ENCODE assay signal across 8 mouse cellular contexts in the genomic region with DNA sequence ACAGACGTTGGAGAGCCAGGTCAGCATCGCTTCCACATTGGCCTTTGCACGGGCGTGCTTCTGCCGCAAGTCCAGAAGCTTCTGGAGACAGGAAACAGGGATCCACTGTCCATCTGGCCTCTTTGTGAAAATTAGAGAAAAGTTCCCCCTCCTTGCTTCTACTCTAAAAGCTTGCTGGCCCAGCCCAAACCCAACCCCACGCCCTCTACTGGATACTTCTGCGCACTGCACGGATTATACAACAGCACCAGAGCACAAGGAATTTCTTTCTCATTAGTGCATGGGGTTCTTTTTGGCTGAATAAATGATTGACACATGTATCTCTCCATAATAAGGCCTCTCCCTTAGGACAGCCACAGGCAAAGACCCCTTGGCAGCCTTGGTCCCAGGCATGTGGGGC. TPM values are rescaled to one million over a fixed set of nuclear protein-coding genes. Genes with fewer than 3 reads are reported as not detected.
A peak's percentile ranks its signal among the peaks of the same experiment; 100 is the strongest.
DNase-seq lines count a peak whose midpoint lies in the region; ATAC-seq and TF ChIP-seq lines count a peak whose summit lies in the region.
"Had no signal": no experiment of that assay in that cellular context is flagged by ENCODE, and none has a peak within 500 bp of the region (broad histone marks: within the 10 kb centered on the region; RNA-seq: fewer than 3 reads in every experiment).

No protein-coding gene starts in this region.

- WGBS in liver, embryonic 13.5 days (ENCODE audit: insufficient replicate concordance) = 38% methylated on average over 8 of the region's 8 CpGs
- WGBS in liver, embryonic 12.5 days (ENCODE audit: insufficient replicate concordance) = 34% methylated on average over 8 of the region's 8 CpGs

- no peaks in the 10 kb centered on the region for H3K36me3 ChIP-seq in liver, embryonic 13.5 days
- no peaks in the 10 kb centered on the region for H3K36me3 ChIP-seq in liver, embryonic 12.5 days
- H3K36me3 ChIP-seq in E14TG2a.4 (ENCODE audit: insufficient read depth, low read length) = no peaks in the 10 kb centered on the region
- H3K36me3 ChIP-seq: embryonic facial prominence, embryonic 12.5 days had no signal

- no peak overlapping the region for H3K9ac ChIP-seq in liver, embryonic 13.5 days
- H3K9ac ChIP-seq in liver, embryonic 12.5 days = no peak overlapping the region
- H3K9ac ChIP-seq: embryonic facial prominence, embryonic 12.5 days had no signal

- no peak for TF ChIP-seq POLR2A in embryonic fibroblast, embryonic 13.5 days (IDR thresholded peaks at IDR 0.05; ENCODE audit: low read depth, low read length)

- no peak overlapping the region for H3K27ac ChIP-seq in liver, embryonic 13.5 days
- no peak overlapping the region for H3K27ac ChIP-seq in liver, embryonic 12.5 days
- peak overlapping the region; percentile 69; the same call in 1 of the 2 replicates for H3K27ac ChIP-seq in embryonic fibroblast, embryonic 13.5 days (ENCODE audit: insufficient read depth, low read length)
- H3K27ac ChIP-seq: embryonic facial prominence, embryonic 12.5 days had no signal

- peaks cover 23% of the 10 kb centered on the region for H3K27me3 ChIP-seq in liver, embryonic 13.5 days
- H3K27me3 ChIP-seq in liver, embryonic 12.5 days (replicated peaks) = peaks cover 19% of the 10 kb centered on the region
- peaks cover 17% of the 10 kb centered on the region for H3K27me3 ChIP-seq in E14TG2a.4 (ENCODE audit: insufficient read depth, low read length)

- H3K9me3 ChIP-seq in liver, embryonic 13.5 days (replicated peaks) = no peaks in the 10 kb centered on the region
- H3K9me3 ChIP-seq in liver, embryonic 12.5 days (replicated peaks) = no peaks in the 10 kb centered on the region
- H3K9me3 ChIP-seq in E14TG2a.4 (ENCODE audit: low read length) = no peaks in the 10 kb centered on the region
- H3K9me3 ChIP-seq: embryonic facial prominence, embryonic 12.5 days had no signal

- peak; percentile 9 for DNase-seq in liver, embryonic 13.5 days
- peak; percentile 45 for DNase-seq in adrenal gland, postnatal 10 days
- peak; percentile 16 to 41 for DNase-seq in layer of hippocampus, postnatal 14 days (ENCODE audit: low spot score in 2 of 2)
- DNase-seq in retina, postnatal 1 day = peak; percentile 41

- no peak overlapping the region for H3K4me2 ChIP-seq in liver, embryonic 13.5 days
- no peak overlapping the region for H3K4me2 ChIP-seq in liver, embryonic 12.5 days
- H3K4me2 ChIP-seq: embryonic facial prominence, embryonic 12.5 days had no signal

- no peak for ATAC-seq in liver, embryonic 13.5 days (ENCODE audit: low read depth)
- no peak for ATAC-seq in liver, embryonic 12.5 days

- H3K4me3 ChIP-seq in liver, embryonic 13.5 days (replicated peaks) = no peak overlapping the region
- no peak overlapping the region for H3K4me3 ChIP-seq in liver, embryonic 12.5 days
- H3K4me3 ChIP-seq in E14TG2a.4 (replicated peaks; ENCODE audit: low read length) = no peak overlapping the region
- H3K4me3 ChIP-seq in embryonic fibroblast, embryonic 13.5 days (ENCODE audit: insufficient read depth, low read length) = no peak overlapping the region
- H3K4me3 ChIP-seq: embryonic facial prominence, embryonic 12.5 days had no signal

- peaks cover 2% of the 10 kb centered on the region; the same call in 1 of the 2 replicates for H3K4me1 ChIP-seq in liver, embryonic 13.5 days (replicated peaks)
- no peaks in the 10 kb centered on the region for H3K4me1 ChIP-seq in liver, embryonic 12.5 days
- peaks cover 35% of the 10 kb centered on the region for H3K4me1 ChIP-seq in E14TG2a.4 (replicated peaks; ENCODE audit: low read depth, low read length)
- 0 out of 2 replicates have a peak, but pooled peaks cover 4% of the 10 kb centered on the region for H3K4me1 ChIP-seq in embryonic fibroblast, embryonic 13.5 days (ENCODE audit: control insufficient read depth, insufficient read depth, low read length)

- TF ChIP-seq CTCF in E14TG2a.4 (conservative IDR thresholded peaks at IDR 0.05; ENCODE audit: low read length) = peak; percentile 94
- no peak for TF ChIP-seq CTCF in embryonic fibroblast, embryonic 13.5 days (IDR thresholded peaks at IDR 0.05; ENCODE audit: borderline replicate concordance, insufficient read depth, low read length)

RNA-seq across cellular contexts. Expression of gene Arhgap22, which starts 32.6 kb away (rescaled TPM):
- polyA plus RNA-seq in liver, embryonic 13.5 days (2015; fragmentation: Nextera tagmentation; extraction: Ambion mirVana) = 2.8 and 3.6 TPM in 2 replicates
- 4.6 and 6.8 TPM in 2 replicates for polyA plus RNA-seq in liver, embryonic 12.5 days (2016; fragmentation: Nextera tagmentation; extraction: Ambion mirVana)
- total RNA-seq in adrenal gland, postnatal 10 days (2021) = 1 to 10 TPM; 4.8 to 5.5 TPM
- polyA plus RNA-seq in embryonic fibroblast, embryonic 13.5 days (2011; ENCODE audit: insufficient read length, low read depth, missing spikeins) = 9.0 and 15.1 TPM in 2 replicates
- 10 to 100 TPM in 1 of 2 experiments, 1 to 10 TPM in 1; 9.9 to 10.9 TPM for total RNA-seq in layer of hippocampus, postnatal 14 days (2021)
